Mouse (Mus musculus): ENCODE measurements around the gene Unc13a. TPM values are rescaled to one million over a fixed set of nuclear protein-coding genes. Genes with fewer than 3 reads are reported as not detected.

Unc13a gene
- polyA plus RNA-seq, 1 experiment from 2014 or later, result 2.5 TPM

DNA sequence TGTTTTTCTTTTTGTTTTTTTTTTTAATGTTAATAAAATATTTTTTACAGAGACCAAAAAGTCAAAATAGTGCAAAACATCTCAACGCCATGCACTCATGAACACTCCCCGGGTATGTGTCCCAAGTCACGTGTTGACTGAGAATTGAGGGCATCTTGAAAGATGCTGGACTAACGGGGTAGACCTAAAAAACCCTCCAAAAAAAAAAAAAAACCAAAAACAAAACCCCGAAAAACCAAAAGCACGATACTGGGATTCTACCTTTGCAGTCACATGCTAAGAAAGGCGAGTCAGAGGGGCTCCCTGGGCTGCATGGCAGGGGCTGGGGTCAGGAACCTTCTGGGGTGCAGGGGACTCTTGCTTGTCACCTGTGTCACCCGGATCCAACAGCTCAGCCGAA, 44.8 kb downstream of the Unc13a start:
- no peaks in the 10 kb centered on the region for H3K27me3 ChIP-seq
- POLR2A ChIA-PET, result interaction anchor here (1.1 kb wide), 1 partner anchor 42 kb away, joined by 4 read pairs; no protein-coding TSS in a partner anchor
- CTCF ChIA-PET, result interaction anchor here (1.6 kb wide), 1 partner anchor 33 kb away, joined by 3 read pairs; no protein-coding TSS in a partner anchor
- ATAC-seq (no peak), DNase-seq (ENCODE audit: low read depth, low spot score) (no peak)
- in situ Hi-C loops (cut with MboI; ENCODE audit: low pct_unique_long_range_greater_than_20kb), result no loop called here
- TF ChIP-seq CTCF (IDR thresholded peaks at IDR 0.05), result no peak

- POLR2A ChIA-PET, result no interaction called here
- CTCF ChIA-PET, result interaction anchor here (0.9 to 2.1 kb wide), 3 partner anchors 12 to 35 kb away, joined by 3 to 5 read pairs (median 3); no protein-coding TSS in a partner anchor
- no peak for TF ChIP-seq CTCF (IDR thresholded peaks at IDR 0.05)
- in situ Hi-C loops (cut with MboI; ENCODE audit: low pct_unique_long_range_greater_than_20kb), result no loop called here
- no peak for ATAC-seq
- no peak for DNase-seq (ENCODE audit: low read depth, low spot score)
- no peaks in the 10 kb centered on the region for H3K27me3 ChIP-seq
Measured at GRCm38 (mm10) chr8:71625088-71625487, 46.5 kb downstream of the Unc13a start.

- no peak for TF ChIP-seq CTCF (IDR thresholded peaks at IDR 0.05)
- in situ Hi-C loops (cut with MboI; ENCODE audit: low pct_unique_long_range_greater_than_20kb), result no loop called here
- no peaks in the 10 kb centered on the region for H3K27me3 ChIP-seq
- ATAC-seq (no peak), DNase-seq (ENCODE audit: low read depth, low spot score) (no peak)
- ChIA-PET CTCF (no interaction called here), POLR2A (no interaction called here)
Measured at GRCm38 (mm10) chr8:71619786-71620185, 51.8 kb downstream of the Unc13a start.

DNA sequence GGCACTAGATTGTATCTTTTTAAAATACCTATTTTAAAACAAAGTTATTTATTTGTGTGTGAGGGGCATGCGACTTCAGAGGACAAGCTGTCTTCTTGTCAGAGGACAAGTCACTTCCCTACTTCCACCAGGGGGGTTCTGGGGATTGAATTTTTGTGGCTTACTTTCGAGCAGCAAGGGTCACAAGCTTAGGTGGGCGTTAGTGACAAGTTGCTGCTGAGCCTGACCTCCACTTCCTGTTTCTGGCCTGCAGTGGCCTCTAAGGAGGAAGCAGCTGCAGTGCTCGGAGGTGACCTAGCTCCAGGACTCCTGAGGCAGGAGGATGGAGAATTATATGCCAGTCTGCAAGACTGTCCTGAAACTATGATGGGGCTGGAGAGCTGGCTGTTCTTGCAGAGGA, 58.1 kb downstream of the Unc13a start:
- DNase-seq (ENCODE audit: low read depth, low spot score), result no peak
- no peaks in the 10 kb centered on the region for H3K27me3 ChIP-seq
- ATAC-seq, result no peak
- in situ Hi-C loops (cut with MboI; ENCODE audit: low pct_unique_long_range_greater_than_20kb), result no loop called here
- ChIA-PET POLR2A (no interaction called here), CTCF (interaction anchor here (1.2 to 4.6 kb wide), 4 partner anchors 11 to 54 kb away, joined by 3 to 19 read pairs (median 5); partner anchors contain the start of gene Tmem221)
- TF ChIP-seq CTCF (IDR thresholded peaks at IDR 0.05), result no peak

DNA sequence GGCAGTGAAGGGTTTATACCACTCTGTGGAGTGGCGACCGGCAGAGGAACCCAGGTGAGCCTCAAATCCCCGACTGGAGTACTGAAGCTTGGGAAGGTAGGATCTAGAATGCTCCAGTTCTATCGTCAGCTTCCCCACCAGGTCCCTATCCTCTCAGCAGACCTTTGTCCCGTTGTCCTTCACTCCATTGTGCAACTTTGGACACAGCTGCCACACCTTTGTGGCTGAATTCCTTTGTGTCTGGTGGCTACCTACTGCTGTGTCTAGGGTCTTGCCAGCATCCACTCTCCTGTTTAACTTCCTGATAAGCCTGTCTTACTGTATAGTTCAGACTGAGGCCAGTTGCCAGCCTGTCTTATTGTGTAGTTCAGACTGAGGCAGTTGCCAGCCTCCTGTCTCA, 59.4 kb downstream of the Unc13a start:
- no peak for TF ChIP-seq CTCF (IDR thresholded peaks at IDR 0.05)
- no peak for DNase-seq (ENCODE audit: low read depth, low spot score)
- no peak for ATAC-seq
- CTCF ChIA-PET, result interaction anchor here (0.7 to 4.6 kb wide), 7 partner anchors 10 to 82 kb away, joined by 3 to 19 read pairs (median 3); partner anchors contain the start of gene Tmem221
- POLR2A ChIA-PET, result interaction anchor here (0.5 kb wide), 1 partner anchor 360 kb away, joined by 3 read pairs; no protein-coding TSS in a partner anchor
- in situ Hi-C loops (cut with MboI; ENCODE audit: low pct_unique_long_range_greater_than_20kb), result no loop called here
- H3K27me3 ChIP-seq, result no peaks in the 10 kb centered on the region

DNA sequence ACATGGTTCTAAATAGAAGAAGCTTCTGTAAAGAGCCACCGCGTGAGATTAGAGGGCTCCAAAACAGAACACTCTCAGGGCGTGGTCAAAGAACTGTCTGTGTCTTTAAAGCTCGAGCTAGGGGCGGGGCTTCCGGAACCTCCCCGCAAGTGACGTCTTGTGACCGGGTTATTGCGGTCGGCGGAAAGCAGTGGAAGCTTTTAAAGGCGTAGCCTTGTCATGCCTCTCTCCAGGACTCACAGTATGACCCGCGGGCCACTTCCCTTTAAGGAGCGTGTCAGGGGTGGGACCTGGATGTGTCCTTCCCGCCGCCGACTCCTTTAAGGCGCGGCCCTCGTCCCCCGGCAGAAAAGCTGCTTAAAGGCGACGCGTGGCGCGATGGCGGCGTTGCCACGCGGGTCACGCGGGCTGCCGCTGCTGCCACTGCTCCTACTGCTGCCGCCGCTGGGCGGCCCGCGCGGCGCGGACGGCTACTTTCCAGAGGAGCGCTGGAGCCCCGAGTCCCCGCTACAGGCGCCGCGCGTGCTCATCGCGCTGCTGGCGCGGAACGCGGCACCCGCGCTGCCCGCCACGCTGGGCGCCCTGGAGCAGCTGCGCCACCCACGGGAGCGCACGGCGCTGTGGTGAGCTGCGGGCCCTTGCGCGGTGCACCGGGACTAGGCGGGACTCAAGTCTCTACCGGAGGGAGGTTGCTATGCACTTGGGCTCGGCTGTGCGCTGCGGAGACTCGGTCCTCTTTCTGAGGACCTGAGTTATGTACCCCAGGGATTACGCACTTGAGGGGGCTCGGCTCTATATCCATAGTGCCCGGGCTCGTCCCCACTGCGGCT, 60.5 kb downstream of the Unc13a start, which contains the start of gene Colgalt1:
Gene Colgalt1, plus strand, starts transcription at position 177 of the 830 bp plus-strand sequence.
- peak; percentile 97 for ATAC-seq
- in situ Hi-C loops (cut with MboI; ENCODE audit: low pct_unique_long_range_greater_than_20kb), result no loop called here
- no peak for TF ChIP-seq CTCF (IDR thresholded peaks at IDR 0.05)
- no peaks in the 10 kb centered on the region for H3K27me3 ChIP-seq
- DNase-seq (ENCODE audit: low read depth, low spot score), result peak; percentile 92
- POLR2A ChIA-PET, result interaction anchor here (0.8 to 0.9 kb wide), 2 partner anchors 19 to 25 kb away, joined by 4 to 5 read pairs; partner anchors contain the start of gene Pgls
- CTCF ChIA-PET, result interaction anchor here (0.9 to 4.6 kb wide), 6 partner anchors 11 to 107 kb away, joined by 3 to 19 read pairs (median 3); partner anchors contain the start of gene Tmem221

- CTCF ChIA-PET, result interaction anchor here (1.5 to 2.8 kb wide), 3 partner anchors 8 to 57 kb away, joined by 5 to 11 read pairs (median 6); no protein-coding TSS in a partner anchor
- DNase-seq (ENCODE audit: low read depth, low spot score) (no peak), ATAC-seq (no peak)
- TF ChIP-seq CTCF (IDR thresholded peaks at IDR 0.05), result no peak
- no peaks in the 10 kb centered on the region for H3K27me3 ChIP-seq
- POLR2A ChIA-PET, result no interaction called here
- in situ Hi-C loops (cut with MboI; ENCODE audit: low pct_unique_long_range_greater_than_20kb), result loop anchor here (5.0 kb wide), 2 partner anchors 42 to 48 kb away; no protein-coding TSS in a partner anchor
Measured at GRCm38 (mm10) chr8:71604021-71604420, 67.5 kb downstream of the Unc13a start.

DNA sequence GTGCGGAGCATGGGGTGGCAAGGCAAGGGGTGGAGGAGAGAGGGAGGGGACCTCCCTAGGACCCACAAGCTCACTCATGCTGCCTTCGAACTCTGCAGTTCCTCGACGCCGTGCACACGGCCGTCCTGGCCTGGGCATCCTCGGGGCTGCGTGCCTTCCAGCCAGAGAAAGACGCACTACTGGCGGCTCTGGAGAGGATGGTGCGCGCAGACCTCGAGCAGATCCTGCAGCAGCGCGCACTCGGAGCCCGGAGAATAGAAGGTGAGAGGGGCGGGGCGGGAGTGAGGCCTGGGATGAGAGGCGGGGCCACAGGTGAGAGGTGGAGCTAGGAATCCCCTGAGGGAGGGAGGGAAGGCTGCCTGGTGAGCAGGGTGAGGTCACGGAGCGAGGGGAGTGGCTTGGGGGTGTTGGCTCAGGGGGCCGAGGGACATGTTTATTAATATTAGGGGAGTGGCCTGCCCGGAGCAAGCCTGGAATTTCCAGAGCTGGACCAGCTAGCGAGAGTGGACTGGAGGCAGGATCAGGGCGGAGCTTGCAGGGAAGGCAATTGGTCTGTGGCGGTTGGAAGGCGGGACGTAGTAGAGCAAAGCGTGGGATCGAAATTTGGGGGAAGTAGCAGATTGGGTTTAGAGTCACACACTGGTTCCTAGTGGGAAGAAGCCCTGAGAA, 68.8 kb downstream of the Unc13a start:
- TF ChIP-seq CTCF (IDR thresholded peaks at IDR 0.05), result no peak
- CTCF ChIA-PET, result interaction anchor here (0.7 kb wide), 1 partner anchor 40 kb away, joined by 3 read pairs; no protein-coding TSS in a partner anchor
- DNase-seq (ENCODE audit: low read depth, low spot score) (no peak), ATAC-seq (no peak)
- no peaks in the 10 kb centered on the region for H3K27me3 ChIP-seq
- POLR2A ChIA-PET, result interaction anchor here (0.6 kb wide), 1 partner anchor 15 kb away, joined by 6 read pairs; no protein-coding TSS in a partner anchor
- in situ Hi-C loops (cut with MboI; ENCODE audit: low pct_unique_long_range_greater_than_20kb), result loop anchor here (5.0 kb wide), 2 partner anchors 40 to 50 kb away; no protein-coding TSS in a partner anchor

DNA sequence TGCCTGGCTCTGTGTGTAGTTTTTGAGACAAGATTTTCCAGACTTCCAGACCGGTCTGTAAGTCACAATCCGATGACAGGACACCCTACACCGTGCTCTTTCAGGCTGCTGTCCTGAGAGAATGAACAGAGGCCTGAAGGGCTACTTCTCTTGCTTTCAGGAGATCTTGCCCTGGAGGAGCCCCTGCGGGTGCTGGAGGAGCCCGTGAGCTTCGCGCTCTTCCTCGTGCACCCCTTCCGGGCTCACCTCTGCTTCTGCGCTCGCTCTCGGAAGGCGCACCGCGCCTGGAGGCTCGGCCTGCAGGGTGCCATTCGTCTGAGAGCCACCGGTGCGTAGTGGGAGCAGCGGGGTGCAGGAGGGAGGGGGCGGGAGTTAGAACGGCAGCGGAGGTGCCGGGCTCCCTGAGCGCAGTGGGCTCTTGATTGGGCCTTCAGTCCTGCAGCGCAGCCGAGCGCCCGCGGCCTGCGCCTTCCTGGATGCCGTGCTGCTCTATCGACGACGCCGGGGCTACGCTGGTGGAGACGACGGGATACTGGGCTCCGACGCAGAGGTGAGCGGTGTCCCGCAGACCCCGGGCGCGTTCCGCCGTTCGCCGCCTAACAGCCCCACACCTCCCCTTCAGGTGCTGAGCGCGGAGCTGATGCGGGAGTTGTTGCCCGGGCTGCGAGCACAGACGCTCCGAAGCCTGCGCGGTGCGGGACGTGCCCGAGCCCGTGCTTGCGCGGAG, 69.5 kb downstream of the Unc13a start:
- H3K27me3 ChIP-seq, result no peaks in the 10 kb centered on the region
- no peak for ATAC-seq
- ChIA-PET POLR2A (no interaction called here), CTCF (interaction anchor here (0.7 kb wide), 1 partner anchor 39 kb away, joined by 3 read pairs; no protein-coding TSS in a partner anchor)
- no peak for DNase-seq (ENCODE audit: low read depth, low spot score)
- no peak for TF ChIP-seq CTCF (IDR thresholded peaks at IDR 0.05)
- in situ Hi-C loops (cut with MboI; ENCODE audit: low pct_unique_long_range_greater_than_20kb), result loop anchor here (5.0 kb wide), 2 partner anchors 40 to 50 kb away; no protein-coding TSS in a partner anchor
